Mouse (Mus musculus) 3T3-L1 (cell line): ENCODE results near the gene F830045P16Rik.

Experiments used
- DNase-seq: peaks from one replicate; pipeline ENCODE4 v3.0.0-alpha.2; 2015; ENCODE audit warnings: low read depth, low spot score

The F830045P16Rik gene

GRCm38 (mm10) chr2:129536377-129536776 lies at the start of gene F830045P16Rik:
Gene F830045P16Rik (minus strand): TSS chr2:129536602.
- no peak for DNase-seq

- no peak for DNase-seq
These were observed 49.6 kb upstream of the F830045P16Rik start for GRCm38 (mm10) chr2:129585904-129586514.

GRCm38 (mm10) chr2:129584905-129585304 lies 48.5 kb upstream of the F830045P16Rik start:
- DNase-seq: no peak

GRCm38 (mm10) chr2:129582261-129582660 lies 45.9 kb upstream of the F830045P16Rik start:
- no peak for DNase-seq

- no peak for DNase-seq
These were observed 45.4 kb upstream of the F830045P16Rik start for GRCm38 (mm10) chr2:129581826-129582225.

- peak; percentile 32 for DNase-seq
These were observed 44.3 kb upstream of the F830045P16Rik start for GRCm38 (mm10) chr2:129580656-129581055.

GRCm38 (mm10) chr2:129576611-129577447 lies 40.4 kb upstream of the F830045P16Rik start:
- DNase-seq: no peak

- DNase-seq: no peak
These were observed 38.7 kb upstream of the F830045P16Rik start for GRCm38 (mm10) chr2:129575113-129575512.

GRCm38 (mm10) chr2:129574395-129575046 lies 38.1 kb upstream of the F830045P16Rik start:
- no peak for DNase-seq

GRCm38 (mm10) chr2:129573701-129574273 lies 37.4 kb upstream of the F830045P16Rik start:
- no peak for DNase-seq

GRCm38 (mm10) chr2:129569556-129569955 lies 33.2 kb upstream of the F830045P16Rik start:
- no peak for DNase-seq

- DNase-seq: no peak
These were observed 32.7 kb upstream of the F830045P16Rik start for GRCm38 (mm10) chr2:129569120-129569519.

GRCm38 (mm10) chr2:129563944-129564709 lies 27.7 kb upstream of the F830045P16Rik start:
- DNase-seq: no peak

- no peak for DNase-seq
These were observed 25.4 kb upstream of the F830045P16Rik start for GRCm38 (mm10) chr2:129561796-129562195.

- DNase-seq: no peak
These were observed 22.4 kb upstream of the F830045P16Rik start for GRCm38 (mm10) chr2:129558875-129559219.

GRCm38 (mm10) chr2:129558008-129558874 lies 21.8 kb upstream of the F830045P16Rik start:
- no peak for DNase-seq

- no peak for DNase-seq
These were observed 19.7 kb upstream of the F830045P16Rik start for GRCm38 (mm10) chr2:129556081-129556480.

GRCm38 (mm10) chr2:129550781-129551180 lies 14.4 kb upstream of the F830045P16Rik start:
- DNase-seq: no peak

GRCm38 (mm10) chr2:129549537-129550135 lies 13.2 kb upstream of the F830045P16Rik start:
- DNase-seq: no peak

- no peak for DNase-seq
These were observed 10.4 kb upstream of the F830045P16Rik start for GRCm38 (mm10) chr2:129546772-129547171.
